In genomic region chr17:66502865-66503264, GRCm38 (mm10) we compare ENCODE assay signal across 25 mouse cellular contexts. TPM values are rescaled to one million over a fixed set of nuclear protein-coding genes. Genes with fewer than 3 reads are reported as not detected.
DNase-seq lines count a peak whose midpoint lies in the region; ATAC-seq lines count a peak whose summit lies in the region.
"Had no signal": no experiment of that assay in that cellular context is flagged by ENCODE, and none has a peak within 500 bp of the region (broad histone marks: within the 10 kb centered on the region; RNA-seq: fewer than 3 reads in every experiment).

No protein-coding gene starts in this region.

- H3K27ac ChIP-seq in forebrain, embryonic 13.5 days: no peak overlapping the region
- H3K27ac ChIP-seq in forebrain, embryonic 11.5 days (ENCODE audit: low read depth, low read length): no peak overlapping the region
- no peak overlapping the region for H3K27ac ChIP-seq in kidney, embryonic 15.5 days
- H3K27ac ChIP-seq: heart, embryonic 15.5 days; hindbrain, embryonic 13.5 days; limb, embryonic 13.5 days; macrophage; midbrain, embryonic 13.5 days had no signal

- H3K9me3 ChIP-seq in forebrain, embryonic 13.5 days (replicated peaks): no peaks in the 10 kb centered on the region
- no peaks in the 10 kb centered on the region for H3K9me3 ChIP-seq in forebrain, embryonic 11.5 days (ENCODE audit: control insufficient read depth, low read length)
- no peaks in the 10 kb centered on the region for H3K9me3 ChIP-seq in kidney, embryonic 15.5 days (replicated peaks)
- H3K9me3 ChIP-seq: heart, embryonic 10.5 days; heart, embryonic 15.5 days; hindbrain, embryonic 13.5 days; limb, embryonic 13.5 days; midbrain, embryonic 13.5 days had no signal

- H3K27me3 ChIP-seq in forebrain, embryonic 13.5 days: no peaks in the 10 kb centered on the region
- H3K27me3 ChIP-seq in forebrain, embryonic 11.5 days (ENCODE audit: control insufficient read depth, insufficient read depth, low read length): no peaks in the 10 kb centered on the region
- H3K27me3 ChIP-seq in kidney, embryonic 15.5 days: no peaks in the 10 kb centered on the region
- H3K27me3 ChIP-seq: CH12.LX; heart, embryonic 15.5 days; hindbrain, embryonic 13.5 days; limb, embryonic 13.5 days; midbrain, embryonic 13.5 days had no signal

- H3K4me2 ChIP-seq in forebrain, embryonic 13.5 days: no peak overlapping the region
- H3K4me2 ChIP-seq in forebrain, embryonic 11.5 days (ENCODE audit: low read depth, low read length, severe bottlenecking): no peak overlapping the region
- no peak overlapping the region for H3K4me2 ChIP-seq in kidney, embryonic 15.5 days
- H3K4me2 ChIP-seq: heart, embryonic 15.5 days; hindbrain, embryonic 13.5 days; limb, embryonic 13.5 days; liver, embryonic 11.5 days; midbrain, embryonic 13.5 days had no signal

- no peak overlapping the region for H3K4me3 ChIP-seq in forebrain, embryonic 13.5 days
- H3K4me3 ChIP-seq in forebrain, embryonic 11.5 days (ENCODE audit: low read depth, low read length): no peak overlapping the region
- H3K4me3 ChIP-seq in kidney, embryonic 15.5 days (replicated peaks): no peak overlapping the region
- H3K4me3 ChIP-seq: heart, embryonic 10.5 days; heart, embryonic 15.5 days; hindbrain, embryonic 13.5 days; limb, embryonic 13.5 days; midbrain, embryonic 13.5 days had no signal

- DNase-seq in forebrain, embryonic 11.5 days (ENCODE audit: low spot score): no peak
- peak; percentile 21 for DNase-seq in kidney, adult 18-20 months
- DNase-seq in lung, postnatal 36 days: peak; percentile 25
- DNase-seq in lung, postnatal 14 days: no peak
- no peak for DNase-seq in cerebellum, adult 9-11 months
- DNase-seq in urinary bladder, postnatal 14 days (ENCODE audit: low spot score): no peak
- DNase-seq: adrenal gland, adult 2 months; cerebellum, adult 8-10 months; gastrocnemius, postnatal 14 days; heart, adult 11 months; right cerebral cortex, postnatal 14 days; thymus, postnatal 4 days had no signal

- 86% methylated on average over 6 of the region's 6 CpGs for WGBS in forebrain, embryonic 13.5 days
- WGBS in forebrain, embryonic 11.5 days: 87% methylated on average over 6 of the region's 6 CpGs
- 75% methylated on average over 6 of the region's 6 CpGs for WGBS in kidney, embryonic 15.5 days

- peaks cover 57% of the 10 kb centered on the region for H3K36me3 ChIP-seq in forebrain, embryonic 13.5 days (ENCODE audit: poor library complexity, severe bottlenecking)
- H3K36me3 ChIP-seq in forebrain, embryonic 11.5 days (ENCODE audit: control insufficient read depth, insufficient read depth, low read length): no peaks in the 10 kb centered on the region; the same call in 1 of the 2 replicates
- H3K36me3 ChIP-seq in kidney, embryonic 15.5 days: peaks cover 75% of the 10 kb centered on the region

- H3K4me1 ChIP-seq in forebrain, embryonic 13.5 days: no peaks in the 10 kb centered on the region
- H3K4me1 ChIP-seq in forebrain, embryonic 11.5 days (replicated peaks; ENCODE audit: control insufficient read depth, insufficient read depth, low read length): no peaks in the 10 kb centered on the region
- H3K4me1 ChIP-seq in kidney, embryonic 15.5 days: peaks cover 8% of the 10 kb centered on the region; the same call in 1 of the 2 replicates
- H3K4me1 ChIP-seq: limb, embryonic 13.5 days; midbrain, embryonic 13.5 days had no signal

- ATAC-seq in forebrain, embryonic 13.5 days: peak; percentile 4; the same call in 1 of the 2 replicates
- no peak for ATAC-seq in forebrain, embryonic 11.5 days (replicated peaks; ENCODE audit: low FRiP score)
- ATAC-seq in kidney, embryonic 15.5 days (replicated peaks; ENCODE audit: low FRiP score): no peak
- ATAC-seq: activated CD4-positive, CD25-positive, alpha-beta regulatory T cell, adult 4 months; forebrain, postnatal 0 days; inflammation-experienced regulatory T-cells, adult 6 months; midbrain, embryonic 13.5 days had no signal

- no peak overlapping the region for H3K9ac ChIP-seq in forebrain, embryonic 13.5 days
- H3K9ac ChIP-seq in forebrain, embryonic 11.5 days (ENCODE audit: low read length): no peak overlapping the region
- H3K9ac ChIP-seq in kidney, embryonic 15.5 days: no peak overlapping the region
- H3K9ac ChIP-seq: forebrain, postnatal 0 days; heart, embryonic 15.5 days; hindbrain, embryonic 13.5 days; limb, embryonic 13.5 days; midbrain, embryonic 13.5 days had no signal

RNA-seq across cellular contexts. Expression of gene Rab12, which starts 16.7 kb away (rescaled TPM):
- 43.0 and 48.0 TPM in 2 replicates for polyA plus RNA-seq in forebrain, embryonic 13.5 days (2015; fragmentation: Nextera tagmentation; extraction: Ambion mirVana)
- 44.6 and 46.2 TPM in 2 replicates for polyA plus RNA-seq in forebrain, embryonic 11.5 days (2014; fragmentation: Nextera tagmentation; extraction: Ambion mirVana)
- polyA plus RNA-seq in kidney, embryonic 15.5 days (2015; fragmentation: Nextera tagmentation; extraction: Ambion mirVana): 41.3 and 44.1 TPM in 2 replicates

RNA-seq across cellular contexts. Expression of gene Mtcl1, which starts 53.3 kb away (rescaled TPM):
- 33.0 and 33.9 TPM in 2 replicates for polyA plus RNA-seq in forebrain, embryonic 13.5 days (2015; fragmentation: Nextera tagmentation; extraction: Ambion mirVana)
- polyA plus RNA-seq in forebrain, embryonic 11.5 days (2014; fragmentation: Nextera tagmentation; extraction: Ambion mirVana): 40.0 and 47.3 TPM in 2 replicates
- polyA plus RNA-seq in kidney, embryonic 15.5 days (2015; fragmentation: Nextera tagmentation; extraction: Ambion mirVana): 6.0 and 6.4 TPM in 2 replicates
- polyA plus RNA-seq: activated CD4-positive, CD25-positive, alpha-beta regulatory T cell, adult 4 months; macrophage had no signal

Comparison
In these comparisons a context has a peak if more than half of its experiments do, and no peak if none do; other contexts are left out.
1. DNase-seq: peak in kidney, adult 18-20 months (single experiment) and lung, postnatal 36 days (single experiment); none in forebrain, embryonic 11.5 days (single experiment), lung, postnatal 14 days (single experiment), cerebellum, adult 9-11 months (single experiment) and urinary bladder, postnatal 14 days (single experiment).